Mouse (Mus musculus): ENCODE measurements around the gene Decr2.
"Not testable (repeated sequence)": the region's sequence is repeated elsewhere in the genome, so short reads cannot be mapped to it uniquely, and the experiment has no call there.

Gene Decr2

GRCm38 (mm10) chr17:26089905-26090632 lies at the start of gene Decr2:
TSS of gene Decr2 (minus strand) at chr17:26090337.
- peak; percentile 99 for DNase-seq (ENCODE audit: low read depth, low spot score)

- peak; percentile 43 for DNase-seq (ENCODE audit: low read depth, low spot score)
Observed at GRCm38 (mm10) chr17:26138901-26139381, 48.8 kb upstream of the Decr2 start.

GRCm38 (mm10) chr17:26138239-26138836 lies 48.2 kb upstream of the Decr2 start, which contains the start of gene Axin1:
TSS of gene Axin1 (plus strand) at chr17:26138688.
- DNase-seq (ENCODE audit: low read depth, low spot score): peak; percentile 99

- DNase-seq (ENCODE audit: low read depth, low spot score): no peak
Observed at GRCm38 (mm10) chr17:26137751-26138130, 47.6 kb upstream of the Decr2 start.

GRCm38 (mm10) chr17:26137106-26137750 lies 47.1 kb upstream of the Decr2 start:
- no peak for DNase-seq (ENCODE audit: low read depth, low spot score)

- DNase-seq (ENCODE audit: low read depth, low spot score): no peak
Observed at GRCm38 (mm10) chr17:26131856-26132853, 42.0 kb upstream of the Decr2 start.

GRCm38 (mm10) chr17:26131062-26131732 lies 41.1 kb upstream of the Decr2 start:
- DNase-seq (ENCODE audit: low read depth, low spot score): no peak

GRCm38 (mm10) chr17:26125226-26125625 lies 35.1 kb upstream of the Decr2 start:
- no peak for DNase-seq (ENCODE audit: low read depth, low spot score)

GRCm38 (mm10) chr17:26124560-26124959 lies 34.4 kb upstream of the Decr2 start:
- DNase-seq (ENCODE audit: low read depth, low spot score): no peak

GRCm38 (mm10) chr17:26123267-26123684 lies 33.1 kb upstream of the Decr2 start, which contains the start of gene Mrpl28:
TSS of gene Mrpl28 (plus strand) at chr17:26123500.
- DNase-seq (ENCODE audit: low read depth, low spot score): peak; percentile 98

GRCm38 (mm10) chr17:26122431-26123140 lies 32.4 kb upstream of the Decr2 start:
- DNase-seq (ENCODE audit: low read depth, low spot score): no peak

- DNase-seq (ENCODE audit: low read depth, low spot score): peak; percentile 84
Observed at GRCm38 (mm10) chr17:26119766-26120710, 29.9 kb upstream of the Decr2 start.

GRCm38 (mm10) chr17:26116503-26117258 lies 26.5 kb upstream of the Decr2 start:
- no peak for DNase-seq (ENCODE audit: low read depth, low spot score)

GRCm38 (mm10) chr17:26115956-26116487 lies 25.9 kb upstream of the Decr2 start:
- no peak for DNase-seq (ENCODE audit: low read depth, low spot score)

GRCm38 (mm10) chr17:26115205-26115898 lies 25.2 kb upstream of the Decr2 start:
- DNase-seq (ENCODE audit: low read depth, low spot score): no peak

- not testable (repeated sequence) for DNase-seq (ENCODE audit: low read depth, low spot score)
Observed at GRCm38 (mm10) chr17:26114461-26114860, 24.3 kb upstream of the Decr2 start.

GRCm38 (mm10) chr17:26114061-26114460 lies 23.9 kb upstream of the Decr2 start:
- DNase-seq (ENCODE audit: low read depth, low spot score): no peak

All from 3T3-L1 (cell line).